Mouse (Mus musculus) natural killer cell, adult 2 months (primary cell): ENCODE measurements around the gene Mylip.
A peak's percentile ranks its signal among the peaks of the same experiment; 100 is the strongest.

ENCODE experiments used
- DNase-seq, 2 experiments: peaks; one replicate each; pipeline ENCODE4 v3.0.0; 2022; ENCODE audit warnings: low spot score in 2 of 2

The Mylip gene

GRCm38 (mm10) chr13:45390962-45391853 lies 1.7 kb downstream of the Mylip start:
- peak; percentile 76 to 78 for DNase-seq

DNA sequence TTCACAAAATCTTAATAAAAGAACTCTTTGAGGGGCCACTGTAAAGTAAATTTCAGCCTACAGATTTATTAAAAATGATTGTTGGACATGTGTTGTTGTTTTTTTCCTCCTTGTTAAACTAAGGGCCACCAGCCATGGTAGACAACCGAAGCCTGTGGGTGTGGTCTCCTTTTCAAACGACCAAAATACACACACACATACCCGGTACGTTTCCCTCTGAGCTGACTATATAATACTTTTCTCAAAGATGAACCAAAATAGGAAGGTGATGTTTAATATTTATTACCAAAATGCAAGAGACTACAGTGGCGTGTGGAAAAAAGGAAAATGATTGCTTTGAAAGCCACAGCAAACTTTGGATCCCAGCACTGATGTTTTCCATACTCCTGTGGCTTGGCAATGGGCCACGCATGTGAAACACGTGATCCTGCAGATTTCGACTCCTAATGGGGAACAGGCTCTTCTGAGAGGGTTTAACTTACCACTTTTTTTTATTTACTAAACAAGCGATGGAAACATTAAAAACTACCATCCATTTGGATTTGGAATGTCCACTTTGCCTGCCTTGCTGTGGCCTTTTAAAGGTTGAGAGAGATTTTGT lies 2.4 kb downstream of the Mylip start:
- DNase-seq = no peak

DNA sequence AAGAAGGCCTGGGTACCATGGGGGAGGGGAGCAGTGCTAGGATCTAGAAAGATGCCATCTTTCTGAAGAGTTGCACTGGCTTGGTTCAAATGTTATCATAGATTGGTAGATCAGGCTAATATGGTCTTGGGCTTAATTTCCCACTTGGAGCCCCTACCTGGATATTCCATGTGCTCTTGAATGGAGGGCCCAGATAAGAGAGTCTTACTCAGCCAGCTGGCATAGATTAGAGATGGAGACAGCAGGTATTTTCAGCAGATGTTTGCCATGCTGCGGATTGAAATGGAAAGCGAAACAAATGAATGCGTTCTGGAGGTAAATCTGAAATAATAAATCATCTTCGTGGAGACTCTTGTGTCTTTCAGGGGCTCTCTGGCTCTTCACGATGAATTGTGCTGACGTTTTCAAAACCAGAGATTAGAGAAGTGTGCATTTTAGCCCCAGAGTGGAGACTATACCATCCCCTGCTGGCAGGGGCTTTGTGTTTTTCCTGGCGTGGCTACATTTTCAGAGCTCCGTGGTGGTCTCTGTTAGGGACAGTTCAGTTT lies 4.8 kb downstream of the Mylip start:
- DNase-seq = no peak

DNA sequence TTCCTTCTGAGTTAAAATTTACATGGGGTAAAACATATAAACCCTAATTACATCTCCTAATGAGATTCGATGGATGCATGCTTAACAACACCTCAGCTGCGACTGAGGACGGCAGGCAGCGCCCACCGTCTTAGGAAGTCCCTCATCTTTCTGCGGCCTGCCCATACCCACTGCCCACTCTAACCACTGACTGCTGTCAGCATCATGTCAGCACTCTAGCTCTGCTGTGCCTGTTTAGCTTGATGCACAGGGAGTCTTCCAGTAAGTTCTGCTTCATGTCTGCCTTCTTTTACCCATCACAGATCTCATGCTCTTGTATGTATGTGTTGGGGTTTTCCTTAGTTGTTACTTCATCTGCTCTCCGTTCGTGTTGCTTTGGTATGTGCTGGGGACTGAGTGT lies 7.2 kb downstream of the Mylip start:
- DNase-seq = no peak

DNA sequence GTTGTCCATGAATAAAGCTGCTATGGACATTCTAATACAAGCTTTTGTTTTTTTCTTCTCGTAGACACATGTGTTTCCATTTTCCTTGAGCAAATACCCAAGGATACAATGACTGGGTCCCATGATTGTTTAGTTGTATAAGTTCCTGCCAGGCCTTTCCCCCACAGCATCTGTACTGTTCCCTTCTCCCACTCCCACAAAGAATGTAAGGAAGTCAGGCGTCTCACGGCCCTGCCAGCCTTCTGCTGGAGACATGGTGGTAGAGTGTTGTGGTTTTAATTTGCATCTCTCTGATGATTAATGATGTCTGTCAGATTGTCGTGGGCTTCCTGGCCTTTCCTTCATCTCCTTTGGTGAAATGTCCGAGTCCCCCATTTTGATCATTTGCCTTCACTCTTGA lies 7.7 kb downstream of the Mylip start:
- DNase-seq = no peak

GRCm38 (mm10) chr13:45397896-45398805 lies 8.6 kb downstream of the Mylip start:
- no peak for DNase-seq

DNA sequence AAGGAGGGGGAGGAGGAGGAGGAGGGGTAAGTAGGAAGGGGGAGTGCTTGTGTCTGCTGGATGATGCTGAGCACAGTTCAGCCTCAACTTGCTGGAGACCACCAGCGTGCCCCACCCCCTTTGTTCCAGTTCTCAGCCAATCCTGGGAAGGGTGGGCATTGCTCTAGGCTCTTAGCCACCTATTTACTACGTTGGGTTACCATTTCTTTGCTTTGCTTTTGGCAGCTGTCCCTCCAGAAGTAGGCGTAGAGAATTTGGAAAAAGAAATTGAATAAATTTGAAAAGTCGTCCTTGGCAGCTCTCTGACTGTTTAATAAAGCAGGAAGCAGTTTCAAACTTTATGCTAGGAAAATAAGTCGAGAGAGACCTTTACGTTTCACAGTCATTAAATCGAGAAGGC lies 11.2 kb downstream of the Mylip start:
- no peak for DNase-seq

- DNase-seq = no peak
Measured at GRCm38 (mm10) chr13:45401816-45402215, 12.3 kb downstream of the Mylip start.

DNA sequence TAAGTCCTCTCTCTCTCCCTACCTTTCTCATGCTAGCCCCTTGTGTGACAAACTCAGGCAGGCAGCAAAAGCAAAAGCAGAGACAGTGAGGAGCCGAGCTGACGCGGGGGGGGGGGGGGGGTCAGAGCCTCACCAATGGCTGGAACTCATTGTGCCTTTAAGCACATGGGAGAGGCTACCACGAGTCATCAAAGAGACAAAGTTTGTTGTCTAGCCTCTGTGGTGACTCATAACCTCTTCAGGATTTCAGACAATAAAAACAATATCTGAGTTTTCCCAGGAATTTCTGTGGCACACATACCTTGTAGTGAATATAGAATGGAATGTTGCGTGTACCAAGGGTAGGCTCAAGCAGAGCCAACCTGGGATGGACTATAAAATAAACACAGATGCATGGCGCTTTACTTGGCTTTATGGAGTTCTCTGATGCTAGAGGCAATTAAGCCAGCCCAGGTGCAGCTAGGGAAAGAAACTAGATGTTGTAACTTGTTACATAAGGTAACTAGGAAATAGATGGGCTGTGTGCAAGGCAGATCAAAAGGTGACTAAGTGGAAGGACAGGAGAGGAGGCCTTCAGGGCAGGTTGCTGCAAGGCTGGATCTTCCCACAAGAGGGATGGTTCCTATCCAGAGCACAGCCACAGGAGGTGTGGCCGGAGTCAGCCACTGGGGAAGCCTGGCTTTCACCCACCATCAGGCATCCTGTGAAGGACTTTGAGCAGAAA lies 12.9 kb downstream of the Mylip start:
- no peak for DNase-seq

DNA sequence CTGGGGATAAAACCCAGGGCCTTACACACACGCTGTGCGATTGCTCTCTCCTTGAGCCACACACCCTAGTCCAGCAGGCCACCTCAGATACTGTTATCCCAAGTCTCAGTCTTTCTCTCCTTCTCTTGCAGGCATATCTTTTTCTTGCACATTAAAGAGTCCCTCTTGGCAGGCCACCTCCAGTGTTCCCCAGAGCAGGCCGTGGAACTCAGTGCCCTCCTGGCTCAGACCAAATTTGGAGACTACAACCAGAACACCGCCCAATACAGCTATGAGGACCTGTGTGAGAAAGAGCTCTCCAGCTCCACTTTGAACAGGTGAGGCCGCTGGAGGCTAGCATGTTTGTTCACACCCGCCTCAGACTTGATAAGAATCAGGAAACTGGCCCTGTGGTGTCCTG lies 14.7 kb downstream of the Mylip start:
- no peak for DNase-seq

GRCm38 (mm10) chr13:45405194-45405810 lies 15.8 kb downstream of the Mylip start:
- no peak for DNase-seq

GRCm38 (mm10) chr13:45406289-45406688 lies 16.7 kb downstream of the Mylip start:
- DNase-seq = no peak

DNA sequence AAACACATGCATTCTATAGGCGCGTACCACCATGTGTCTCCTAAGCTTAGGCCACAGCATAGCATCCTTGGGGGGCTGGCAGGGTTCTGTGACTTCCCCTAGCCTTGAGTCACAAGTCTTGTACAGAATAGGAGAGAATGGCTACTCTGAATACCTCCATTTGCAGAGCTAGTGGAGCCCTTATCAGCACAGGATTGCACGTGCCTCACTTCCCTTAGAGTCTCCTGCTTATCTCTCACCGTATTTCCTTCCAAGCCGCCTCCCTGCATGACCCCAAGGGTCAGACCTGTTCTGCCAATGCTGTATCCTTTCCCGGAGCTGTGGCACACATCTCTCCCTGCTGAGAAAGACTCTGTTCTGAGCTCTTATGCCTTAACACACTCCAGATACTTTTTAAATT lies 17.2 kb downstream of the Mylip start:
- DNase-seq = no peak

DNA sequence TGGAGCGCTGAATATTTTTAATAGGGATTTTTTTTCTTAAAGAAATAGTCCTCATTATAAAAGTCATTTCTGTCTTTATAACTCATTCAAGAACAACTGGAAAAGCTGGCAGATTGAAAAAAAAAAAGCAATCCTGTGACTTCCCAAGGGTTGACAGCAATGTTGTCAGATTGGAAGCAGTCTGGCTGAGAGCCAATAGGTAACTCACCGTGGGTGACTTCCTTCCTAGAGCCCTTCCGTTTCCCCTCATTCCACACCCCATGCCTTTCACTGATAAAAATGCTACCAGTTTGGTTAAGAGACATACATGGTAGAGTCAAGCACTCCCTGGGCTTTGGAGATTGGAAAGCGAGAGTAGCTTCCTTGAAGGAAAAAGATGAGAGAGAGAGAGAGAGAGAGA lies 21.4 kb downstream of the Mylip start:
- no peak for DNase-seq

DNA sequence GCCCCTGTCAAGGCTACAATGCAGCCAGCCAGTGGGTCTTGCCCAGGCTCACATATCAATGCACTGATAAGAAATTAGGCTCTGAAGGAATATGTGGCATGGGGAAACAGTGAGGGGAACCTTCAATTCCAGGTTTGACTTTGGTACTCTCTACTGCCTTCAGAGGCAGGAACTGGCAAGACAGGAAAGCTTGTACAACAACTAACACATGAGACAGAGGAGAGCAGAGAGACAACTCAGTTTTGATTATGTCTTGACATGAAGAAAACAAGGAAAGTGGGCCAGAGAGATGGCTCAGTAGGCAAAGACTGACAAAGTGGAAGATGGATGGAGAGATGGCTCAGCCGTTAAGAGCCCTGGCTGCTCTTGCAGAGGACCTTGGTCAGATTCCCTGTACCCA lies 23.5 kb downstream of the Mylip start:
- DNase-seq = no peak

DNA sequence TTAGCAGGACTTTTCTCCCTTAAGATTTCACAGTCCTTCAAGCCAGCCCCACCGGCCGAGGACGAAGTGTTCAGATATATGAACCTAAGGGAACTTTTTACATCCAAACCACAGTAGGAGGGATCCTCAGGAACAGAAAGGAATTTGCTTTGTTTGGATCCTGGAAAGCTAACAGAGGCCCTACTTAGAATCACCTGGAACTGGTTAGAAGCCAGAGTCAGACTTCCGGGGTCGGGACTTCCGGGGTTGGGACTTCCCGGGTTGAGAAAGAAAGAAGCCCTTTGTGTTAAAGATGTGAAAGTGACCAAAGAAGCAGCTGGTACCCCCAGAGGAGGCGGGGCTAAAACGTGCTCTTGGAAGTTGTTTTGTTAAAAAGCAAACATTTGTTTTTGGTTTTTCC lies 24.5 kb downstream of the Mylip start:
- DNase-seq = peak; percentile 41 to 53

DNA sequence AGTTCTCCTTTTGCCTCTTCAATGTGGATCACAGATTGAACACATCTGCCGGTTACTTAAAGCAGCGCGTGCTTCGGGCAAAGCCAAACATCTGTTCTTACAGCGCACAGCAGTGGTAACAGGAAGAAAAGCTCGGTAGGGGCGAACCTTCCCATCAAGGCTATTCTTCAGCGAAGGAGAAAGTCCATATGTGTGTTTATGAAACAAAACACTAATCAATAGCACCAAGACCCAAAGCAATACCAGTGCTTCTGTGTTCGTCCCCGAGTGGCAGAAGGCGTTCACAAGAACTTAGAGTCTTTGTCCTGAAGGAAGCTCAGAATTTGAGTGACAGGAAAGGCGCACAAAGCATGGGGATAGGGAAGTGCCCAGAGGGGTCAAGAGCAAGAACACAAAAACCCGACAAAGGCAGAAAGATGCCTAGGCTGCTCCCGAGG lies 27.1 kb downstream of the Mylip start:
- DNase-seq = no peak

- no peak for DNase-seq
Measured at GRCm38 (mm10) chr13:45418986-45419385, 29.4 kb downstream of the Mylip start.

- DNase-seq = no peak
Measured at GRCm38 (mm10) chr13:45422251-45422650, 32.7 kb downstream of the Mylip start.

DNA sequence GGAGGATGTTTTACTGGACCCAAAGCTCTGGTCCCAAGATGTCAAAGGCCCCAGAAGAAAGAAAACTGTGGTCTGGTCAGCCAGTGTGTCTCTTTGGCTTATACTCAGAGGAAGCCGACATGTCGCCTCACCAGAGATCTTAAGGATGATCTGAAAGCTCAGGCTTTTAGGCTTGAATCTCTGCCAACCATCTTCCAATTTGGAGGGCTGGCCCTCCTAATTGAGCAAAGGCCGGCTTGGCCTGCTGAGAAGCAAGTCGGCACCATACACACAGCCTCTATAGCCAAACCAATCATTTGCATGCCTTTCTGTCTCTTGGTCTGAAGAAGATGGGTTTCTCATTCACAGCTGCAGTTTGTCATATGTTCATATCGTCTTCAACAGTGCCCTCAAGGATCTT lies 33.2 kb downstream of the Mylip start:
- DNase-seq = no peak

DNA sequence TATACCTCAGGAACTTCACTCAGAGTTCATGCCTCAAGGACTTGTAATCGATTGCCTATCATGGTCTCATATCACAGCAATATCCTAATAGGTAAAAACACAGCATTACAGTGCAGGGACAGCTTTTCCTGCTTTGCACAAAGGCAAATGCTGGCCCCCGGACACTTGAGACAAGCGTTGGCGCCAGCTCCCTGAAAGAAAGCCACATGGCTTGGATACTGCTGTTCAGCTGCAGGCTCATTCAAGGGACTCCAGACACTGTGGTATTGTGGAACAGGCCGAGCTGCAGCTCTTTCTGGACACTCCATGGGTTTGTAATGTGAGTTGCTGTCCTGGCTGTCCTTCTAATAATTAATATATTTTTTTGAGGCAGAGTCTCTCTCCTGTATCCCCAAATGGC lies 34.4 kb downstream of the Mylip start:
- DNase-seq = no peak
